Mouse (Mus musculus) CH12.LX (cell line): ENCODE results near the gene Opcml.

Experiments used
- BHLHE40 ChIP-seq: IDR thresholded peaks from 2 replicates; pipeline ENCODE4 v1.6.1; 2011; ENCODE audit warnings: mild to moderate bottlenecking, low read depth, low read length, improper control_type of control experiment
- CTCF ChIP-seq, 2 experiments: IDR thresholded peaks in 1 of 2; conservative IDR thresholded peaks in 1 of 2; 2 replicates each; pipeline ENCODE4 v1.5.1; 2011 to 2012; ENCODE audit warnings: low read depth in 2 of 2, low read length in 2 of 2, improper control_type of control experiment in 1 of 2, inconsistent platforms in 1 of 2, mild to moderate bottlenecking in 1 of 2, moderate library complexity in 1 of 2
- EP300 ChIP-seq: IDR thresholded peaks from 2 replicates; pipeline ENCODE4 v1.6.1; 2011; ENCODE audit warnings: low read length, improper control_type of control experiment
- NRF1 ChIP-seq: IDR thresholded peaks from 2 replicates; pipeline ENCODE4 v1.6.1; 2014; ENCODE audit warnings: low read depth, mild to moderate bottlenecking, inconsistent platforms, low read length, improper control_type of control experiment, moderate library complexity
- POLR2A ChIP-seq: IDR thresholded peaks from 2 replicates; pipeline ENCODE4 v1.6.1; 2011; ENCODE audit warnings: low read depth, mild to moderate bottlenecking, improper control_type of control experiment, low read length

DNA sequence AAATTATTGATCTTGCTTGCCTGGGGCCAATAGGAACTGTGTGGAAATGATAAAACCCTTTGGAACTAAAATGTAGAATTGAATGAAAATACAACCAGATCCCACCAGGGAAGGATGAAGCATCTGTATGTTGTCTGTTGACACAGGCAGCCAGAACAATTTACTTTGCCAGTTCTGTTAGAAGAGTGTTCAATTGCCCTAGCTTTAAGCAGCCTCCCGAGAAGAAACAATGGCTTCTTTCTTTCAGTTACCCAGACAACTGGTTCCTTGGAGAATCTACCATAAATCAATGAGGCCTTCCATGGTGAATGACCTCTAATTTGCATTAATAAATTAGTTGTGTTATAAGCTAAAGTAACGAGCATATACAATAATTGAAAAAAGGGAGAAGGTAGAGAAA is 346.0 kb downstream of the Opcml start:
- TF ChIP-seq CTCF (conservative IDR thresholded peaks at IDR 0.05 in 1 of 2, IDR thresholded peaks at IDR 0.05 in 1 of 2; ENCODE audit: low read depth in 2 of 2, low read length in 2 of 2) (no peak), EP300 (no peak), POLR2A (no peak), NRF1 (no peak), BHLHE40 (no peak)
